Mouse (Mus musculus) intestine, embryonic 15.5 days (tissue): ENCODE measurements around the gene Vcan. TPM values are rescaled to one million over a fixed set of nuclear protein-coding genes. Genes with fewer than 3 reads are reported as not detected.

ENCODE experiments used
- ATAC-seq: fragments of 200-750 bp; cut with Nextera tagmentation; 2 replicates; pipeline ENCODE4 v1.8.0; 2017; ENCODE audit warnings: moderate TSS enrichment, moderate library complexity
- H3K27ac ChIP-seq: fragments of 300-500 bp; sonication (generic); 2 replicates; pipeline ENCODE4 v1.5.1; 2015; ENCODE audit warnings: mild to moderate bottlenecking, inconsistent platforms
- H3K27me3 ChIP-seq: fragments of 300-500 bp; sonication (generic); replicated peaks from 2 replicates; pipeline ENCODE4 v1.6.1; 2015; ENCODE audit warnings: inconsistent platforms
- H3K36me3 ChIP-seq: fragments of 300-500 bp; sonication (generic); 2 replicates; pipeline ENCODE4 v1.6.1; 2015; ENCODE audit warnings: inconsistent platforms
- H3K4me1 ChIP-seq: fragments of 300-500 bp; sonication (generic); replicated peaks from 2 replicates; pipeline ENCODE4 v1.6.1; 2015; ENCODE audit warnings: inconsistent platforms
- H3K4me2 ChIP-seq: fragments of 300-500 bp; sonication (generic); replicated peaks from 2 replicates; pipeline ENCODE4 v1.6.1; 2015; ENCODE audit warnings: mild to moderate bottlenecking, inconsistent platforms
- H3K4me3 ChIP-seq: fragments of 300-500 bp; sonication (generic); replicated peaks from 2 replicates; pipeline ENCODE4 v1.5.1; 2015; ENCODE audit warnings: inconsistent platforms
- H3K9ac ChIP-seq: fragments of 300-500 bp; sonication (generic); 2 replicates; pipeline ENCODE4 v1.6.1; 2015; ENCODE audit warnings: inconsistent platforms
- H3K9me3 ChIP-seq: fragments of 300-500 bp; sonication (generic); 2 replicates; pipeline ENCODE4 v1.6.1; 2016; ENCODE audit warnings: inconsistent platforms
- WGBS: fragments of 180-500 bp; shearing (Covaris S2); methylation state at CpG from one replicate; pipeline ENCODE4 v1.1.7; 2015; 5-methylcytosine and 5-hydroxymethylcytosine counted together
- polyA plus RNA-seq: library from polyadenylated mRNA; unstranded; fragments of >200 nt; fragmentation: Nextera tagmentation; extraction: Ambion mirVana; gene quantifications from 2 replicates; pipeline ENCODE4 v1.2.1, GENCODE M21; 2015

The Vcan gene
- polyA plus RNA-seq, 1 experiment from 2014 or later, result 30.9 TPM

DNA sequence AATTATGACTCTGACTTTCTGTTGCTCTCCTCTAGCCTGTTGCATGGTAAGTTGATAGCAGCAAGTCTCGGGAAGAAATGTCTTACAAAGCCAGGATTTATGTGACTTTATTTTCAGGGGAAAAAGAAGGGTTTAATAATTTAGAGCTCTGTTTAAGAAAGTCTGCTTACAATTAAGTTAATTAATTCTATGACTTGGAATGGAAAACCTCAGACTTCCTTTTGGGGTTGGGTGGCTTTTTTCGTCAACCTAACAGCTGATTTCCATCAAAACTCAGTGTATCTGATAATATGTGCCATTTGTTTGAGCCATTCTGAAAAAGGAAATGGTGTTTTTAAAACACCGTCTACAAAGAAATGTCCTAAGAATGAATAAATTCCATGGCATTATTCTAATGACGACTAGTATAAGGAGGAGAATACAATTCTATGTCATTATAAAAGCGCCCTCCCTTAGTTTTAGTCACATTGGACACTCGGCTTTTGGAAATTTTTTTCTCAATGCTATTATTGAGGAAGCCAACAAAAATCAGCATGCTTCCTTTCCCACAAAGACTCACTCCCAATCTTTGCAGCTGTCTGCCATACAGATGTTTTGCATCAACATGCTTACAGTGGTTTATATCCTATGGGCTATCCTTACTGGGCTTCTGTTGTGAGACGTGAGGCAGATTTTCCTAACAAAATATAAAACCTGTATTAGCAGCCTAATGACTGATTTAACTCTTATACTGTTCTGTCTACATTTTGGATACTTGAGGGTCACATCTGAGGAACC lies 34.0 kb downstream of the Vcan start:
- Histone ChIP-seq H3K9me3 (no peaks in the 10 kb centered on the region), H3K4me3 (no peak overlapping the region), H3K4me1 (no peaks in the 10 kb centered on the region), H3K36me3 (0 out of 2 replicates have a peak, but pooled peaks cover 4% of the 10 kb centered on the region), H3K27me3 (no peaks in the 10 kb centered on the region), H3K9ac (no peak overlapping the region), H3K27ac (no peak overlapping the region), H3K4me2 (no peak overlapping the region)
- no peak for ATAC-seq
- WGBS, result 58% methylated on average over 7 of the region's 7 CpGs

DNA sequence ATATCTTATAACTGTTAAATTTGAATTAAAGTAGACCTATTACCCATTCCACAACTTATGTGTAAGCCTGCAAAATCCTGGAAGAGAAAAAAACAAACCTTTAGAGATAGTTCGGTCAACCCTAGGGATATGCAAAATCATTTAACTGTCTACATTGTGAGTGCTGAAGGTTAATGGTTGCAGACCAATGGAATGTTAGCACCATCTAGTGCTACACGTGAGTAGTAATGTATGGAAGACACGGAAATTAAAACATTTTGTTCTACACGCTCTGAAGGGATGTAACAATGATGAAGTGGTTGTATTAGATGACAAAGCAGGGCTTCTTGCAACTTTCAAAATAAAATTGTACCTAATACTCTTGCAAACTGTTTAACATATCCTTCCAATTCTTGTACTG lies 39.9 kb downstream of the Vcan start:
- H3K9me3 ChIP-seq, result no peaks in the 10 kb centered on the region
- no peak overlapping the region for H3K4me2 ChIP-seq
- 87% methylated on average over 4 of the region's 4 CpGs for WGBS
- H3K27me3 ChIP-seq, result no peaks in the 10 kb centered on the region
- no peaks in the 10 kb centered on the region for H3K36me3 ChIP-seq
- no peak overlapping the region for H3K27ac ChIP-seq
- no peak overlapping the region for H3K9ac ChIP-seq
- ATAC-seq, result no peak
- no peak overlapping the region for H3K4me3 ChIP-seq
- H3K4me1 ChIP-seq, result no peaks in the 10 kb centered on the region

DNA sequence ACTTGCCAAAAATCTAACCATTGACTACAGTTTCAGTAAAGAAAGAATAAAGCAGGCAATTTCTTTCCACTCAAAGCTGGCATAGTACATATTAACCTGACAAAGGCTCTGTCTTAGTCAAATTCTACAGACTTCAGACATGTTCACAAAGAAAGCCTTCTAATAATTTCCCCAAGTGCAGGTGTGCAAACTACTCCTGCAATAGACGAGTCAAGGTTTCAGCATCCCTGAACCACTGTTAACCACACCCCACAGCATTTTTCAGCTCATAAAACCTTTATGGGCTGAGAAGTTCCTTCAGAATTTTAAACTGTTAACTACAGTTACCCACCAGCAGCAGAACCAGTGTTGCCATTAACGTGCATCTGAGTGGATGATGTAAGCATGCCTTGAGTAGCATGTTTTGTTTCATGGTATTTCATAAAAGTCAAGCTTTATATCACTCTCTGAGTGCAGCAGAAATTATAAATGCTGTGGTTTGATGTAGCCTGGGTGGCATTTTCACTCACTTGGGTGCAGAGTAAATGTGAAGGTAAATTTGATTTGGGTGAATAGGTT lies 42.2 kb downstream of the Vcan start:
- H3K4me3 ChIP-seq, result no peak overlapping the region
- no peaks in the 10 kb centered on the region for H3K9me3 ChIP-seq
- WGBS, result 81% methylated on average over 2 of the region's 2 CpGs
- H3K36me3 ChIP-seq, result no peaks in the 10 kb centered on the region
- no peak overlapping the region for H3K27ac ChIP-seq
- no peak overlapping the region for H3K4me2 ChIP-seq
- H3K9ac ChIP-seq, result no peak overlapping the region
- H3K4me1 ChIP-seq, result no peaks in the 10 kb centered on the region
- no peak for ATAC-seq
- H3K27me3 ChIP-seq, result no peaks in the 10 kb centered on the region

DNA sequence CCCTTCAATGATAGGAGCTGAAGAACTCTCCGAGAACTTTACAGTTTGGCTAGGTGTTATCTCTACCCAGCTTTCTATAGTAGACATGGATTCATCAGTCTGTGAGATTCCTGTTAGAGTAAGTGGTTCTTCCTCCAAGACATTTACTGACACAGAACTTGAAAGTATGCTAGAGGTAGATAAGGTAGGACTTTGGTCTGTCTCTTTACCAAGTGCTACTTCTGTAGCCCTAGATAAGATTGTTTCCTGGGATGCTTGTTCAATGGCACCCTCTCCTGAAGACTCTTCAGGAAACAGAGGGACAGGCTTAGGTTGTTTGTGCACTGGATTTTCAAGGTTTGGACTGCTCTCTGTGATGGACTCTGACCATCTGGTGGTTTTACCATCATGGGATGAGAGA lies 49.7 kb downstream of the Vcan start:
- no peak overlapping the region for H3K9ac ChIP-seq
- no peak overlapping the region for H3K4me2 ChIP-seq
- 0 out of 2 replicates have a peak, but pooled peaks cover 4% of the 10 kb centered on the region for H3K36me3 ChIP-seq
- H3K4me1 ChIP-seq, result no peaks in the 10 kb centered on the region
- no peaks in the 10 kb centered on the region for H3K9me3 ChIP-seq
- WGBS, result 91% methylated on average over 1 of the region's 1 CpGs
- H3K27me3 ChIP-seq, result no peaks in the 10 kb centered on the region
- H3K4me3 ChIP-seq, result no peak overlapping the region
- H3K27ac ChIP-seq, result no peak overlapping the region
- ATAC-seq, result no peak

DNA sequence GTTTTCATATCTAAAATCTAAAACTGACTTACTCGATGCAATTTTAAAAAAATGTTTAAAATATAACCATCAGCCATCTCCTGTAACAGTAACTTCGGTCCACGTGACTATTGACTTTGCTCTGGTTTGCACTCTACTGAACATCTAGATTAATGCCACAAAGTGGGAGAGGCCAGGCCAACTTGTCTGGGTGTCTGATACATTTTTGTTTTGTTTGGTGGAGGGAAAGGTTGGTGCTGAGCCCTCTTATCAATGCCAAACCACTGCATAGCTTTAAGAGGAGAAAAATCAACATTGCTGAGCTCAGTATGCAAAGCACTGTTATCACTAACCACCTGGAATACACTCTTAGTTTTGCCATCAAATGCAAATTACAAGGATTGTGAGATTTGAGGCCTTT lies 58.8 kb downstream of the Vcan start:
- H3K27me3 ChIP-seq, result no peaks in the 10 kb centered on the region
- no peaks in the 10 kb centered on the region for H3K9me3 ChIP-seq
- no peak overlapping the region for H3K4me2 ChIP-seq
- no peaks in the 10 kb centered on the region for H3K4me1 ChIP-seq
- H3K36me3 ChIP-seq, result no peaks in the 10 kb centered on the region
- WGBS, result 90% methylated on average over 3 of the region's 3 CpGs
- no peak overlapping the region for H3K4me3 ChIP-seq
- H3K27ac ChIP-seq, result no peak overlapping the region
- no peak overlapping the region for H3K9ac ChIP-seq
- ATAC-seq, result no peak

DNA sequence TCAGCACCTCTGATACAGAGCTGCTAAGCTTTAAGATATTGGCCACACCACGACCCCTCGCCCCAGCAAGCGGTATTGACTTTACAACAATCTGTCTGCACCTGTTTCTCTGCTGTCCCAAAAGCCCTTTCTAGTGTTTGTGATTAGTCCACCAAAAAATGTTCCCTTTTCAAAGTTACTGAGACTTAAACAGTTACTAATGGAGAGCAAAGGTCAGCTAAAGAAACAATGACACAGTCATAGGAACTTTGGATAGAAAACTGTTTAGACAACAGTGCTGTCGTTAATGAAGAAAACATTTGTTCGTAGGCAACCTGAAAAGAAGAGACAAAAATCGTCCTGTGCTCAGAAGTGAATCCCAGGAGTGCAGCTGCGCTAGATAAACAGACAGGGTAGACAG lies 60.1 kb downstream of the Vcan start:
- Histone ChIP-seq H3K9me3 (no peaks in the 10 kb centered on the region), H3K4me2 (no peak overlapping the region), H3K4me3 (no peak overlapping the region), H3K27me3 (no peaks in the 10 kb centered on the region), H3K4me1 (no peaks in the 10 kb centered on the region), H3K27ac (no peak overlapping the region), H3K36me3 (no peaks in the 10 kb centered on the region), H3K9ac (no peak overlapping the region)
- 72% methylated on average over 7 of the region's 7 CpGs for WGBS
- ATAC-seq, result no peak

DNA sequence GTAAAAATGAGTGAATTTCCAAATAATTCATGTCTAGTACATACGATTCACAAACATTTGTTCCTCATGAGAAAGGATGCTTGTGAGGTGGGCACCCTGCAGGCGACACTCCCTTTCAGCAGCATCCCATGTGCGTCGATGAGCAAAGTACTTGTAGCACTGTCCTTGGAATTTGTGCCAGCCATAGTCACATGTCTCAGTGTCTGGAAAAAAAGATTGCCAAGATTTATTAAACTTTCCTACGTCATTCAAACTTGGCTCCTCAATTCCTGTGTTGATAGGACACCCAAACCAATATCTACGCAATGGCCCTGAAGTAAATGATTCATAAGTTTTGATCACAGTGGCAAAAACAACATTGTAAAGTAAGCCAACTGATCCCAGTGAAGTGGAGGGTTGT lies 62.6 kb downstream of the Vcan start:
- Histone ChIP-seq H3K27me3 (no peaks in the 10 kb centered on the region), H3K4me2 (no peak overlapping the region), H3K36me3 (no peaks in the 10 kb centered on the region), H3K9ac (no peak overlapping the region), H3K4me3 (no peak overlapping the region), H3K27ac (no peak overlapping the region), H3K9me3 (no peaks in the 10 kb centered on the region), H3K4me1 (no peaks in the 10 kb centered on the region)
- WGBS, result 90% methylated on average over 6 of the region's 6 CpGs
- ATAC-seq, result no peak

DNA sequence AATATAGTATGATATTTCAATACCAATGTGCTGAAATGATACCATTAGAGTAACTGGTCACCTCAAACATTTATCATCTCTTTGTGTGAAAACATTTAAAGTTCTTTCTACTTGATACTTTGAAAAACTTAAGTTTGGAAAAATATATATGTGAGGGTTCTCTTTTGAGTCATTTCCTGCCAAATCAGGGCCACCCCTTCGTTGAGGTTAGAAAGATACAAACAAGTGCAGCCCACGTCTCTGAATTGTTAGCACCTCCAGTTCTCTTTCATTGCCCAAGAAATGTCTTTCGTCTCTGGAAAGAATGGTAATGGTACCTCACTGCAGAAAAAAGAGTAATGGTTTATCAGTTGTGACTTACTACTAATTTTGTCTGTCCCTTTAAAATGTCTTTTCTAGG lies 71.8 kb downstream of the Vcan start:
- ATAC-seq, result no peak
- Histone ChIP-seq H3K27ac (no peak overlapping the region), H3K4me1 (no peaks in the 10 kb centered on the region), H3K27me3 (no peaks in the 10 kb centered on the region), H3K36me3 (no peaks in the 10 kb centered on the region), H3K4me3 (no peak overlapping the region), H3K4me2 (no peak overlapping the region), H3K9ac (no peak overlapping the region), H3K9me3 (no peaks in the 10 kb centered on the region)
- WGBS, result 73% methylated on average over 3 of the region's 3 CpGs

DNA sequence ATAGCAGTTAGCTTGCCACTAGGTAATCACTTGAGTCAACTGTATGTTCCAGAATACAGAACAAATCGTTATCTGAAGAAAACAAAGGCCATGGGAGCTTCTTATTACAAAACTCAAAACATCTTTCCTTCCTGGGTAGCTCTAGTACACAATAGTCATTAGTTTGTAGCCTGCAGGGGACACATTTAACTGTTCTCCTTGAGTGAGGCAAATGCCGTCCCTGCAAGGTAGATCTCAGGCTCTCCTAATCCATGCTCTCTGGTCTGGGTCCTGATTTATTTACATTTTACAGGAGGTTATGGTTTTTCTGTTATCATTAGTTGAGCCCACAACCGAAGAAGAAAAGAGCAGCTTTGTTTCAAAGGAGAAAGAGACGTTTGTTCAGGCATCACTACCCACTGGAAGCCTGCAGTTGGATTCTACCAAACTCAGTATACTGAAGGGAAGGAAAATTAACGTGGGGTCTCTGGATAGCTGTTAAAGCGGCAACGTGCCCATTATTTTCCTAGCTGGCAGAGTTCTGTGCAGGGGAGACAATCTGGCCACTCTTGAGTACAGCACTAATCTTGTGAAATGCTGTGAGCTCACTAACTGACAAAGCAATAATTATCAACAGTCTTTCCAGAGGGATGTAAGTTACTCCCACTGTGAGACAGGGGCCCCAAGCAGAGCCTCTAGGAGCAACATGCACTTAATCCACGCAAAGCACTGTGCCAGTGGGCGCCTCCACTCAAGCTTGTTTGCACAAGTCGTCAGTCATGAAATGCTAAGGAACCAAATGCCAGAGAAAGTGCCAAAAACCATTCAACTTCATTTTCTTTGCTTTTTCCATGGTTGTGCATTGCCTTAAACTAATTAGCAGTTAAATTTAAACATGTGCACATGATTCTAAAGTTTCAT lies 73.1 kb downstream of the Vcan start:
- ATAC-seq, result no peak
- Histone ChIP-seq H3K36me3 (no peaks in the 10 kb centered on the region), H3K27ac (no peak overlapping the region), H3K4me2 (no peak overlapping the region), H3K9ac (no peak overlapping the region), H3K4me1 (no peaks in the 10 kb centered on the region), H3K27me3 (no peaks in the 10 kb centered on the region), H3K4me3 (no peak overlapping the region), H3K9me3 (no peaks in the 10 kb centered on the region)
- WGBS, result 55% methylated on average over 10 of the region's 10 CpGs

DNA sequence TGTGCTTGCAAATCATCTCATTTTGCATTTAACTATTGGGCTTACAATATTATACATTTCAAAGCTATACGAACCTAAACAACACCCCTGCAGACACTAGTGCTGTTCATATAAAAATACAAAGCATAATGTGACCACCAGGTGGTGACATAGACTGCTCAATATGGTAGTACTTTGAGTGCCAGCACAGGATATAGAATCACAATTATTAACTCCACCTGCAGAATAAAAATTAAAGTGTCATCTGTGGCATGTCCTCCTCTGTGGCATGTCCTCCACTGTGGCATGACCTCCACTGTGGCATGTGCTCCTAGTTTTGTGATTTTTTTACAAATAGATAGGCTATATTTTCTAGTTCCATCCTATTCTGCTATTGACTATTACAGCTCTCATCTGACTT lies 74.2 kb downstream of the Vcan start:
- whole genome bisulfite sequencing, result 67% methylated on average over 1 of the region's 1 CpGs
- Histone ChIP-seq H3K27ac (no peak overlapping the region), H3K36me3 (no peaks in the 10 kb centered on the region), H3K4me1 (no peaks in the 10 kb centered on the region), H3K4me2 (no peak overlapping the region), H3K9me3 (no peaks in the 10 kb centered on the region), H3K9ac (no peak overlapping the region), H3K4me3 (no peak overlapping the region), H3K27me3 (no peaks in the 10 kb centered on the region)
- no peak for ATAC-seq

DNA sequence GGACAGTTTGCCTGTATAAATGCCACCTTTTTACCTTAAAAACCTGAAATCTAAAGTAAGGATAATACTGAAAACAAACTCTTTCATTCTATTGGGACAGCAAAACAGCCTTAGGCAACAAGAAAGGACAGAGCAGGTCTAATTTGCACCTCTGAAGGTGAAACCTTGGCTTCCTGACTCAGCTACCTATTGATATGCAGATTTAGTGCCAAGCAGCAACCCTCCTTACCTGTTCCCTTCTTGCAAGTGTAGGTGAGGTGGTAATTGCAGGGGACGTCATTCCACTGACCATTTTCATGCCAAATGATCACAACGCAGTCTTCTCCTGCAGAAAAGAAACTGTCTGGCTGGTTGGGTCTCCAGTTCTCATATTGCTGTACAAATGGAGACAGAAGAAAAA lies 80.6 kb downstream of the Vcan start:
- Histone ChIP-seq H3K36me3 (0 out of 2 replicates have a peak, but pooled peaks cover 2% of the 10 kb centered on the region), H3K27ac (no peak overlapping the region), H3K9ac (no peak overlapping the region), H3K4me1 (no peaks in the 10 kb centered on the region), H3K4me2 (no peak overlapping the region), H3K27me3 (no peaks in the 10 kb centered on the region), H3K4me3 (no peak overlapping the region), H3K9me3 (no peaks in the 10 kb centered on the region)
- ATAC-seq, result no peak
- 86% methylated on average over 2 of the region's 2 CpGs for WGBS

DNA sequence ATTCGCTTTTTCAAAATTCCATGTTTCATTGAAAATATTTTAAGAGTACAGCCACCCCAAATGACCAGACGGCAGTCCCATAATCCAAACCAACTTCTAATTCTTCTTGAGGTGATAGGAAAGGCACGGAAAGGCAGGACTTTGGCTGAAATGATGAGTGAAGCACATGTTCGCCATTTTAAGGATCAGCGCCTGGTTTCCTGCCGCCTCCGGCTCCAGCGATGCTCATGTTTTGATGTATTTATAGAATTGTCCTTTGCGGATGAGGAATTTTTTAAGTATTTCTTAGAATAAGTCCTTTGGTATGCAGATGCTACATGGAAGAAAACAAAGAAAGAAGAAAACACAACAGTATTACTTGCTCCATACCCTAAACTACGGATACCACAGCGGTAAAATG lies 85.3 kb downstream of the Vcan start:
- no peak overlapping the region for H3K9ac ChIP-seq
- no peaks in the 10 kb centered on the region for H3K27me3 ChIP-seq
- H3K9me3 ChIP-seq, result no peaks in the 10 kb centered on the region
- H3K27ac ChIP-seq, result no peak overlapping the region
- no peaks in the 10 kb centered on the region for H3K4me1 ChIP-seq
- H3K4me3 ChIP-seq, result no peak overlapping the region
- no peak overlapping the region for H3K4me2 ChIP-seq
- no peak for ATAC-seq
- WGBS, result 93% methylated on average over 11 of the region's 11 CpGs
- 0 out of 2 replicates have a peak, but pooled peaks cover 2% of the 10 kb centered on the region for H3K36me3 ChIP-seq
